Mouse (Mus musculus): Measurements from ENCODE around the gene Stk32c.

Stk32c gene

GRCm38 (mm10) chr7:139092676-139093075 lies 120.4 kb downstream of the Stk32c start:
- no peak for DNase-seq

DNA sequence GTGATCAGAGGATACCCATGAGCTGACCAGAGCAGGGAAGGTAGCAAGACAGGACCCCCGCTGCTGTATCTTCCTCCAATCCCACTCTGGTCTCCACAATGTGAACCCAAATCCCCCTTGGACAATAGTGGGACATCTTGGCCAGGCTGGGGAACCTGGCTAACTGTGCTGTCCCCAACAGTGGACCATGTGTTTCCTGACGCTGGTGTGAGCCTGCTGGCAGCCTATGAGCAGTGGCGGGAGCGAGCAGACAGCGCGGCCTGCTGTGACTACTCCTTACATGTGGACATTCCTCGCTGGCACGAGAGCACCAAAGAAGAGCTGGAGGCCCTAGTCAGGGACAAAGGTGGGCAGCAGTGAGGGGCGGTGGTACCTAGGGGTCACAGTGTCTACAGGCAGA lies 121.4 kb downstream of the Stk32c start:
- no peak for DNase-seq

- no peak for DNase-seq
These were observed 122.9 kb downstream of the Stk32c start for GRCm38 (mm10) chr7:139089892-139090874.

- no peak for DNase-seq
These were observed 125.3 kb downstream of the Stk32c start for GRCm38 (mm10) chr7:139087801-139088200.

- DNase-seq = peak; percentile 17
These were observed 126.6 kb downstream of the Stk32c start for GRCm38 (mm10) chr7:139086195-139087158.

DNA sequence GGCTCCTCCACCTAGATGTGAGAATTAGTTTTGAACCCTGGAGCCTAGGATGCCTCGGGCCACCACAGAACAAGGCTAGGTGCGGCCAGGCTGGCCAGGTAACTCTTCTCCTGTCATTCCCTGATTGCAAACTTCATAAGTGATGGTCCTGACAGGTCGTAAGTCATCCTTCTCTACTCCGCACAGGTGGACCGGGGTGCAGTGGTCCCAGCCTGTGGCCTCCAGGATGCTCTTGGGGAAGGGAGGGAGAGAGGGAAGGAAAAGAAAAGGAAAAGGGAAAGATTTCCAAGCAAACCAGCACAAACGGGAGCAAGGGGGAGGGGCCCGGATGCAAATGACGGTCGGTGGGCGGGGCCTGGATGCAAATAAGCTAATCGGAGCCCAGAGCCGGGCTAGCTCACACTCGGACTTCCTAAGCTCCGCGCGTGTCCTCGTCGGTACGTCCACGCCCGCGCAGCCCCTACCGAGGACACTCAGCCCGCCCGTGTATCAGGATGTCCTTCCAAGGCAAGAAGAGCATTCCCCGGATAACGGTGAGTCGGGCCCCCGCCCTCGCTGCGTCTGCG lies 127.4 kb downstream of the Stk32c start, which contains the start of gene Dpysl4:
Dpysl4 (plus strand) TSS at position 373 of the 566 bp plus-strand sequence.
- peak; percentile 71 for DNase-seq

DNA sequence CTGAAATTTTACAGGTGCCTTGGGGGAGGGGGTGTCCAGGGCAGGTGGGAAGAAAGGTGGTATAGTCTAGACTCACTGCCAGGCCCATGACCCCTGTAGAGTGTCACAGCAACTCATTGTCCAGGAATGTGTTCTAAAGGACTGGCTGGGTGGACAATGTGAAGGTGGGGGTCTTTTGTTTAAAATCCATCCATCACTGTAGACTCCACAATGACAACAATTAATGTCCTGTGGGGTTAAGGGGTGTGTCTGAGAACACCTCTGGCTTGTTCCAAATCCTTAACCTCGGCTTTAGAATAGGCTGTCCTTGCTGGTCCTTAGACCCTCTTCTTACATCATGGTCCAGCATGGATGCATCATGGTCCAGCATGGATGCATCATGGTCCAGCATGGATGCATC lies 128.8 kb downstream of the Stk32c start:
- no peak for DNase-seq

DNA sequence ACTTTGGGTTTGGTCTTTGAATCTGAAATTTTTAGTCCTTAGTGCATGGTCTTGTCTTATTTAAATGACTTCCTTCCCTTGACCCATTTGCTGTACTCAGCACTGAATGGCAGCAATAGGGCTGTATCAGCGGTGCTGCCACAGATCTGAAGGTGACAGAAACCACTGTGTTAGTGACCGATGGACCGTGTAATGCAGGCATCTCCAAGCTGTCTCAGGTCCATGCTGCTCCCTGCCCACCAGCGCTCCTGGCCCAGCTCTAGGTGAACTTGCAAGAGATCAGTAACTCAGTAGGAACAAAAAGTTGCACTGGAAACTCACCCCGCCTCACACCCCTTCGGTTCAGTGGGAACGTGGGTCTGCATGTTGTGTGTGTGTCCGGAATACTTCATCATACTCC lies 130.8 kb downstream of the Stk32c start:
- DNase-seq = no peak

DNA sequence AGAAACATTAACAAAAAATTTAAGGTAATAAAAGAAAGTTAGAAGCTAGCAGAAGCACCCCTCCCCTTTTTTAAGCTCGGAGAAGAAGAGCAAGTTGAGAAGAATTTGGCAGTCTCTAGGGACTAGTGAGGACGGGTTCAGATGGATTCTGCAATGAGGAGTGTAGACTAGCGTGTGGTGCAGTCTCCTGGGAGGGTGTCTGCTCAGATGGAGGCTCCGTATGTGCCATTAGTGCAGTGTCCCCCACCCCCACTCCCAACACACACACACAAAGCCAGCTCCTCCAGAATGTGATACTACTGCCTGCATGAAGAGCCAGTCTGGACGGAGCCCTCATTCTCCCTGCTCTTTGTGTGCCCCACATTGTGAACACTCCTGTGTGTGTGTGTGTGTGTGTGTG lies 131.9 kb downstream of the Stk32c start:
- DNase-seq = no peak

DNA sequence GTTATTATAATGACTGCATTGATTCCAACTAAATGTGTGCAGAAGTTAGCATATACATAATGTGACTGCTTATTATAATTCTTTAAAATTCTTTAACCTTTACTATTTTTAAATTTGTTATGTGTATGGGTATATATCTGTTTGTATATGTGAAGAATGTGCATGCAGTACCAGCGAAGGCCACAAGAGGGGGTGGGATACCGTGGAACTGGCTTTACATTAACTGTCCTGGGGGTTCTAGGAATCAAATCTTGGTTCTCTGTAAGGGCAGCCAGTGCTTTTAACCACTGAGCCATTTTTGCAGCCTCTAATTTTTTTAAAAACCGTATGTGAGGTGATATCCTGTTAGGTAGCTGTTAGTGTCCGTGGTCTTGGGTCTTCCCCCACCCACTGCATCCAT lies 132.4 kb downstream of the Stk32c start:
- no peak for DNase-seq

DNA sequence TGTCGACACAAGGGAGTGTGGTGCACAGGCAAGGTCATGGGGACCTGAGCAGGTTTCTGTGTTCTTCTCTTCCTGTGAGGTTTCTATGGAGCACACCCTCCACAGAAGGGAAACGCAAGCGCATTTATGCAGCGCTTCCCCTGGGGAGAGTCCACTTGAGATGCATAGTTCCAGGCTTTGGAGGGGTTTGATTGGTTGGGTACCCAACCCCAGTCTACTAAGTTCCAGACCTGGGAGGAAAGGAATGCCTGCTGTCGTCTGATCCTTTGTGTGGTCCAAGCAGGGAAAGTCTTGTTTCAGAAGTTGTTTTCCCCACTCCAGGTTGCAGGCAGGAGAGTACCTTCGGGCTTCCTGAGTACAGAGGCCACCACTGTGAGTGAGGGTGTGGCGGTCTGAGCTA lies 134.0 kb downstream of the Stk32c start:
- no peak for DNase-seq

GRCm38 (mm10) chr7:139078181-139078580 lies 134.9 kb downstream of the Stk32c start:
- no peak for DNase-seq

GRCm38 (mm10) chr7:139077283-139077682 lies 135.8 kb downstream of the Stk32c start:
- no peak for DNase-seq

- DNase-seq = no peak
These were observed 137.9 kb downstream of the Stk32c start for GRCm38 (mm10) chr7:139075054-139075794.

GRCm38 (mm10) chr7:139074189-139074588 lies 138.9 kb downstream of the Stk32c start:
- no peak for DNase-seq

DNA sequence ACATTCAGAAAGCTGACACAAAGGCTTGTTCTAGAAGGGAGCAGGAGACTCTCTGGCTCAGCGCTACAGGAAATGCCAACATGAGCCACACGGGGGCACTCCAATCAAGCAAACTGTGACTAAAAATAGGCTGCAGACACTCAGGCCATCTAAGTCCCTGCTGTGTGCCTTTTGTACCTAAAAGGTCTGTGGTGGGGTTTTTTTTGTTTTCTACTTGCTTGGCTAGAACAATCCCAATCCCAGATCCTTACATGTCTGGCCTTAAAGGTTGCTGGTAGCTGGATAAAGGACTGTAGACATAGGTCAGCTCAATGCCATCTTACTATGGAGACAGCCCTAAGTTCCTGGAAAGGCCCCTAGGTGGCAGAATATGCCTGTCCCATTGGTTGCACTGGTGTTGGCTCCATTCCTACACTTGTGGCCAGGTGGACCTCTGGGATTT lies 144.9 kb downstream of the Stk32c start:
- DNase-seq = peak; percentile 73

DNA sequence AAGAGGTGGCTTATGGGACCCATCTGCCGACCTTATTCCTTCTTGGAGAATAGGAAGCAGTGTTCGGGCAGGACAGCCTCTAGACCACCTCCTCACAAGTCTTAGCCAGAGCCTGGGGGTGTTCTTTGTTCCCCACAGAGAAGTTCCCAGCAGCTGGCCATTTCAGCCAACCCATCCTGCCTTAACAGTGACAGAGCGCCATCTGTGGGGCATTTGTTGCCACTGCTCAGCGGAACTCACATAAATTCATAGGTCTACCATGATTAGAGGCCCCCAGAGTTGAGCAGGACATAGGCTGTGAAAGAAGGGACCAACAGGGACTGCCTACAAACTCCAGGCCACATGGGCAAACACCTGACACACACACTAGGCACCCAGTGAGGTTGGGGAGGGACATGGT lies 149.7 kb downstream of the Stk32c start:
- no peak for DNase-seq
